9 mouse cellular contexts compared by ENCODE assay signal in genomic region chr6:72828857-72829256, GRCm38 (mm10). TPM values are rescaled to one million over a fixed set of nuclear protein-coding genes. Genes with fewer than 3 reads are reported as not detected.
DNase-seq lines count a peak whose midpoint lies in the region; ATAC-seq and TF ChIP-seq lines count a peak whose summit lies in the region.
"Had no signal": no experiment of that assay in that cellular context is flagged by ENCODE, and none has a peak within 500 bp of the region (broad histone marks: within the 10 kb centered on the region; RNA-seq: fewer than 3 reads in every experiment).

No protein-coding gene starts in this region.

- H3K4me1 ChIP-seq in forebrain, postnatal 0 days (ENCODE audit: insufficient read depth): peaks cover 8% of the 10 kb centered on the region; the same call in 1 of the 2 replicates
- peaks cover 12% of the 10 kb centered on the region for H3K4me1 ChIP-seq in forebrain, embryonic 15.5 days

- DNase-seq in forebrain, postnatal 0 days: no peak
- DNase-seq in spleen, adult 12 weeks (ENCODE audit: low spot score): peak; percentile 2
- DNase-seq in spleen, postnatal 36 days (ENCODE audit: low spot score in 2 of 2): no peak
- DNase-seq in embryo, embryonic 10.5 days (ENCODE audit: low spot score): peak; percentile 59
- peak; percentile 27 for DNase-seq in naive thymus-derived CD4-positive, alpha-beta T cell, adult 2 months (ENCODE audit: low read depth)
- DNase-seq in adrenal gland, adult 8-10 months: no peak
- no peak for DNase-seq in right cerebral cortex, postnatal 4 days

- no peak overlapping the region for H3K27ac ChIP-seq in forebrain, postnatal 0 days (ENCODE audit: low read depth, low read length)
- no peak overlapping the region for H3K27ac ChIP-seq in forebrain, embryonic 15.5 days (replicated peaks)

- no peaks in the 10 kb centered on the region for H3K9me3 ChIP-seq in forebrain, postnatal 0 days (ENCODE audit: low read length)
- no peaks in the 10 kb centered on the region for H3K9me3 ChIP-seq in forebrain, embryonic 15.5 days

- no peak overlapping the region for H3K4me2 ChIP-seq in forebrain, postnatal 0 days (ENCODE audit: low read depth)
- H3K4me2 ChIP-seq in forebrain, embryonic 15.5 days (replicated peaks): no peak overlapping the region

- no peaks in the 10 kb centered on the region for H3K36me3 ChIP-seq in forebrain, postnatal 0 days (ENCODE audit: insufficient read depth)
- no peaks in the 10 kb centered on the region for H3K36me3 ChIP-seq in forebrain, embryonic 15.5 days

- TF ChIP-seq CTCF in forebrain, postnatal 0 days (IDR thresholded peaks at IDR 0.05; ENCODE audit: low read depth): peak; percentile 41

- H3K9ac ChIP-seq in forebrain, postnatal 0 days: no peak overlapping the region
- no peak overlapping the region for H3K9ac ChIP-seq in forebrain, embryonic 15.5 days (replicated peaks)

- H3K4me3 ChIP-seq in forebrain, postnatal 0 days (ENCODE audit: low read depth, low read length): no peak overlapping the region
- H3K4me3 ChIP-seq in forebrain, embryonic 15.5 days: no peak overlapping the region
- H3K4me3 ChIP-seq: megakaryocyte, embryonic 14.5 days had no signal

- no peak for ATAC-seq in forebrain, postnatal 0 days
- ATAC-seq in forebrain, embryonic 15.5 days (replicated peaks): no peak

- no peaks in the 10 kb centered on the region; the same call in 1 of the 2 replicates for H3K27me3 ChIP-seq in forebrain, postnatal 0 days (ENCODE audit: insufficient read depth, low read length)
- no peaks in the 10 kb centered on the region for H3K27me3 ChIP-seq in forebrain, embryonic 15.5 days

- 67% methylated on average over 3 of the region's 3 CpGs for WGBS in forebrain, postnatal 0 days
- WGBS in forebrain, embryonic 15.5 days: 80% methylated on average over 3 of the region's 3 CpGs

RNA-seq across cellular contexts. Expression of gene Tcf7l1, which starts 39.8 kb away (rescaled TPM):
- 1.1 and 2.1 TPM in 2 replicates for total RNA-seq in forebrain, postnatal 0 days (2014; rRNA removed)
- 3.4 and 4.5 TPM in 2 replicates for polyA plus RNA-seq in forebrain, postnatal 0 days (2015; fragmentation: Nextera tagmentation; extraction: Ambion mirVana)
- polyA plus RNA-seq in forebrain, embryonic 15.5 days (2015; fragmentation: Nextera tagmentation; extraction: Ambion mirVana): 6.2 and 6.9 TPM in 2 replicates
- 10 to 100 TPM in 2 of 4 experiments, 1 to 10 TPM in 2; 8.2 to 21.0 (median 12.2) TPM for total RNA-seq in adrenal gland, adult 8-10 months (2022)

Comparison
In these comparisons a context has a peak if more than half of its experiments do, and no peak if none do; other contexts are left out.
1. DNase-seq: peak in spleen, adult 12 weeks (single experiment), embryo, embryonic 10.5 days (single experiment) and naive thymus-derived CD4-positive, alpha-beta T cell, adult 2 months (single experiment); none in forebrain, postnatal 0 days (single experiment), spleen, postnatal 36 days (0 of 2), adrenal gland, adult 8-10 months (single experiment) and right cerebral cortex, postnatal 4 days (single experiment).